Mouse (Mus musculus) lung, adult 2 months (tissue): ENCODE measurements at regions not wholly inside any gene's neighbourhood (a gene's known extent, or its start where the extent isn't known, plus 50 kb on each side); places are given as distances from the start of the nearest gene placed in this dataset.

Experiments used
- CTCF ChIP-seq: fragments of 200-500 bp; IDR thresholded peaks from 2 replicates; pipeline ENCODE4 v1.5.1; 2011; ENCODE audit warnings: mild to moderate bottlenecking, low read length, control low read depth; ENCODE audit not compliant: insufficient read depth
- POLR2A ChIP-seq: fragments of 200-500 bp; IDR thresholded peaks from 2 replicates; pipeline ENCODE4 v1.6.1; 2011; ENCODE audit warnings: low read depth, mild to moderate bottlenecking, control low read depth, low read length, borderline replicate concordance; ENCODE audit errors: extremely low read depth

GRCm38 (mm10) chr3:21982991-21983390 lies 93.5 kb upstream of the Tbl1xr1 start:
- TF ChIP-seq CTCF (no peak), POLR2A (no peak)
